Mouse (Mus musculus): Measurements from ENCODE around the gene Tmco4.

GRCm38 (mm10) chr4:138939481-138939880 lies 33.2 kb upstream of the Tmco4 start:
- TF ChIP-seq CTCF (IDR thresholded peaks at IDR 0.05; ENCODE audit: insufficient read depth, low read depth, low read length) (no peak), POLR2A (IDR thresholded peaks at IDR 0.05; ENCODE audit: insufficient read depth, low read depth, low read length) (no peak)

Measured in olfactory bulb, adult 2 months (tissue).